Mouse (Mus musculus) adrenal gland, postnatal 36 days (tissue): Measurements from ENCODE around the gene Aldh9a1. TPM values are rescaled to one million over a fixed set of nuclear protein-coding genes. Genes with fewer than 3 reads are reported as not detected.

Source experiments
- DNase-seq, 2 experiments: peaks; one replicate each; pipeline ENCODE4 v3.0.0; 2021; ENCODE audit warnings: mixed read lengths in 1 of 2
- total RNA-seq, 2 experiments: library from RNA; stranded (reverse); gene quantifications; 2 replicates each; pipeline ENCODE4 v1.2.3; 2021

The Aldh9a1 gene
- total RNA-seq, 2 experiments from 2014 or later, result 63.5 to 87.4 TPM

GRCm38 (mm10) chr1:167350597-167351415 is 1.0 kb downstream of the Aldh9a1 start:
- no peak for DNase-seq

- no peak for DNase-seq
Observed at GRCm38 (mm10) chr1:167352403-167352802, 2.6 kb downstream of the Aldh9a1 start.

DNA sequence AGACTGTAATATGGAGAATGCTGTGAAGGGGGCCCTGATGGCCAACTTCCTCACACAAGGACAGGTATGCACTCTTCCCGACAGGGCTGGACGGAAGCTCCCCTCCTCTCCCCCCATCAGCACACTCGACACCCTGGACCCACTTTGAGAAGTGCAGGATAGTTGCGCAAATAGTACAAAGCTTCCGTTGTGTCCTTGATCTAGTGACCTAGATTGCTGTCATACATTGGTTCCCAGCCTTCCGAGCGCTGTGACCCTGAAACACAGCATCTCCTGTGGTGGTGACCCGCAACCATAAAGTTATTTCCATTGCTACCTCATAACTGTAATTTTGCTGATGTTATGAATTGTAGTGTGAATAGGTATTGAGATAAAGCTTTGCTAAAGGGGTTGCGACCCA is 7.6 kb downstream of the Aldh9a1 start:
- DNase-seq, result no peak

GRCm38 (mm10) chr1:167358731-167359130 is 8.9 kb downstream of the Aldh9a1 start:
- DNase-seq, result no peak

DNA sequence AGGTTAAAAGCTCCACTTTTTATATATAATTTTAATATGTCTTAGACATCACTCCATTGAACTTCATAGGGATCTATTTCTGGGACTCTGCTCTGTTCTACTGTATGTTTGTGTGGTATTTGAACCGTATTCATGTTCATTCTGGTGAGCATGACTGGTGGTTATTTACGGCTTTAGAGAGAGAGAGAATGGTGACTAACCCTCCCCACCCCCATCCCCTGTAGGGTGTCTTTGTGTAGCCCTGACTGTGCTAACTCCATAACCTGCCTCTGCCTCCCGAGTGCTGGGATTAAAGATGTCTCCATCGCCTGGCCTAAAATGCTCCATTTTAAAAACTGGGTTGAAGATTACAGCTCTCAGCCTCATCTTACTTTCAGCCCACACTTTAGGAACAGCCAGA is 10.5 kb downstream of the Aldh9a1 start:
- no peak for DNase-seq

GRCm38 (mm10) chr1:167362819-167363218 is 13.0 kb downstream of the Aldh9a1 start:
- no peak for DNase-seq

- no peak for DNase-seq
Observed at GRCm38 (mm10) chr1:167363322-167363721, 13.5 kb downstream of the Aldh9a1 start.

DNA sequence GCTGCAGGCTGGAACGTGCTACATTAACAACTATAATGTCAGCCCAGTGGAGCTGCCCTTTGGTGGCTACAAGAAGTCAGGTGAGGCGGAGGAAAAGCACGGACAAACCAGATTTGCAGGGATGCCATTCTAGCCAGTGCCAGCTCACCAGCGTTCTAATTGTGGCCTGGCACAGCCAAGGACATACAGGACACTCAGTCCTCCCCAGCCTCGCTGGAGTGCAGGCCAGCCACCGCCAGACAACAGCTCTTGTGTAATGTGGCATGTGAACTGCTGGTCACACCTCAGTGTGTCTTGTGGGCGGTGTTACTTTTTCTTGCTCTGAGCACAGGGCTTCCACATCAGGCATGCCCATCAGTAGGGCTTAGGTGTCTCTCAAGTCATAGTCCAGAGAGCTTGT is 16.0 kb downstream of the Aldh9a1 start:
- DNase-seq, result peak; percentile 38 to 48

DNA sequence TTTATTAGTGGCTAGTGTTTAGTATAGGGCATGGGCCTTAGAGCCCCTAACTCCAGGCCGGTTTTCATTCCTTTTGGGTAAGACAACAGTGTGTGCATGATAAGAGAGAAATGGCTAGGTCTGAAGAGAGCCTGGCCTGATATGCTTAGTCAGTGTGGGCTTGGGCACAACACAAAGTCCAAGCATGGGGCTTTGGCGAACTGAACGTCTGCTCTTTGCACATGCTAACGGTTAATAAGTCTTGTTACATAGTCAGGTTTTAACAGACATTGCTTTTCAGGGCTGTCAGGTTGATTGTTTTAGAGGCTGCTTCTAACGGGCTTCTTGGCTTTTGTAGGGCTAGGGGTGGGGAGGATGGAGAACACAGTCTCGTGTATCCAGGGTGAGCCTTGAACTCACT is 16.8 kb downstream of the Aldh9a1 start:
- DNase-seq, result no peak

DNA sequence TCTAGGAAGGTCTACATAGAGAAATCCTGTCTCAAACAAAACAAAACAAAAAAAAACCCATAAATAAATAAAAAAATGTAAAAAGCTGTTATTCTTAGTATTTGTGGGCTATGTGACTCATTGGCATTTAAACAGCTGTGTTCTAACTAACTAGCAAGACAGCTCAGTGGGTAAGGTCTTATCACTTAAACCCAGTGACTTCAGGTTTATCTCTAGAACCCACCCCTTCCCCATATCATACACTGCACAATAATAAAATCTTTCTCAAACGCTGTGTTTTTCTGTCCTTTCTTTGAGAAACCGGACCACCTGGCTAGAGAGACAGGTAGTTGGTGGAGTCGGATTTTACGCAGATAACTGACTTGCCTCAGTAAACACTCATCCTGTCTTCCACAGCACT is 18.2 kb downstream of the Aldh9a1 start:
- DNase-seq, result no peak

GRCm38 (mm10) chr1:167368513-167368912 is 18.7 kb downstream of the Aldh9a1 start:
- DNase-seq, result no peak

- DNase-seq, result peak; percentile 85 to 90
Observed at GRCm38 (mm10) chr1:167369905-167370304, 20.1 kb downstream of the Aldh9a1 start.

DNA sequence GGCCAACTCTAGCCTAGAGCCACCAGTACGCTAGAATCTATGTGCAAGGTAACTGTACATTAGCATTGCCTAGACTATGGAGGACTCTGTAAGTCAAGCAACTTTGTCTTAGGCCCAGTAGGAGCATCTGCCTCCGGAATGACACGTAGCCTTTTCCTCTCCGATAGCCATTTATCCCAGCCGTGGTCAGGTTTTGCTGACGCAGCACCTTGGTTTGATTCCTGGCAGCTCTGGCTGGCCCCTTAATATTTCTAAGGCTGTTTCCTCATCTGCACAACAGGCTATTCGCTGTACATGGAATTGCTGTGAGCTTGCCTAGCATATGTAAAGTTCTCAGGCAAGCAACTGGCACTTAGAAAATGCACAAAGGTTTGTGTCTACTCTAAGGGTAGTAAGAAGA is 22.9 kb downstream of the Aldh9a1 start:
- DNase-seq, result no peak

GRCm38 (mm10) chr1:167374003-167374784 is 24.4 kb downstream of the Aldh9a1 start:
- peak in 1 of 2 experiments; percentile 56 for DNase-seq

- DNase-seq, result no peak
Observed at GRCm38 (mm10) chr1:167374942-167375341, 25.2 kb downstream of the Aldh9a1 start.

DNA sequence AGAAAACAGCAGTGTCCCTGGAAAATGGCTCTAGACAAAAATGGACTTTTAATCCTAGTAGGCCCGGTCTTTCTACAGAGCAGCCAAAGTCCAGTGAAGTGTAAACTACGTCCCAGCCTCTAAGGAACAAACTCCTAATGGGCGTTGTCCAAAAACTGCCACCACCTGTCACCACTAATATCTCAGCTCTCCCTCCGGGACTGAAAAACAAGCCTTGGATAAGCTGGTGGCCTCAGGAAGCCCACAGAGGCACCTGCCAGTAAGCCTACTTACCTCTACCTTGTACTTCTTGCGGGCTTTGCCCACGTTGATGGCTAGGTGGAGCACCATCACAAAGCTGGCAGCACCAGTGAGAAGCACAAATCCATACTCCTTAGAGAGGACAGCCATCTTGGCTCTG is 28.2 kb downstream of the Aldh9a1 start:
- no peak for DNase-seq

- DNase-seq, result peak; percentile 25 to 32
Observed at GRCm38 (mm10) chr1:167379751-167380150, 30.0 kb downstream of the Aldh9a1 start.

DNA sequence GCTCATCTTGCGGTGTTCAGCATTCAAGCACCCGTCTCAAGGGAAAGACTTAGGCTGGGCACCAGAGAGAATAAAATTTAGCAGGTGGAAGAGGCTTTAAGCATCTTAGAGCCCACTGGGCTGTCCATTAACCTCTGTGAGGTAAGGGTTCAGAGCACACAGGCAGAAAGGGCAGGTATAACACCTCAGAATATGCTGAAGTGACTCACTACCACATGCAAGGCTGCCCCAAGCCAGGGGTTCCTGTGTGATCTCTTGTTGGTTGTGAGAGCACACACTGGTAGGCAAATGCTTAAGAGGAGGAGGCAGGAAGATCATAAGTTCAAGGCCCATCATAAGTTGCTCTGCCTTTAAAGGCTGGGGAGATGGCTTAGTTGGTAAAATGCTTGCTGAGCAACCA is 30.4 kb downstream of the Aldh9a1 start:
- DNase-seq, result no peak

DNA sequence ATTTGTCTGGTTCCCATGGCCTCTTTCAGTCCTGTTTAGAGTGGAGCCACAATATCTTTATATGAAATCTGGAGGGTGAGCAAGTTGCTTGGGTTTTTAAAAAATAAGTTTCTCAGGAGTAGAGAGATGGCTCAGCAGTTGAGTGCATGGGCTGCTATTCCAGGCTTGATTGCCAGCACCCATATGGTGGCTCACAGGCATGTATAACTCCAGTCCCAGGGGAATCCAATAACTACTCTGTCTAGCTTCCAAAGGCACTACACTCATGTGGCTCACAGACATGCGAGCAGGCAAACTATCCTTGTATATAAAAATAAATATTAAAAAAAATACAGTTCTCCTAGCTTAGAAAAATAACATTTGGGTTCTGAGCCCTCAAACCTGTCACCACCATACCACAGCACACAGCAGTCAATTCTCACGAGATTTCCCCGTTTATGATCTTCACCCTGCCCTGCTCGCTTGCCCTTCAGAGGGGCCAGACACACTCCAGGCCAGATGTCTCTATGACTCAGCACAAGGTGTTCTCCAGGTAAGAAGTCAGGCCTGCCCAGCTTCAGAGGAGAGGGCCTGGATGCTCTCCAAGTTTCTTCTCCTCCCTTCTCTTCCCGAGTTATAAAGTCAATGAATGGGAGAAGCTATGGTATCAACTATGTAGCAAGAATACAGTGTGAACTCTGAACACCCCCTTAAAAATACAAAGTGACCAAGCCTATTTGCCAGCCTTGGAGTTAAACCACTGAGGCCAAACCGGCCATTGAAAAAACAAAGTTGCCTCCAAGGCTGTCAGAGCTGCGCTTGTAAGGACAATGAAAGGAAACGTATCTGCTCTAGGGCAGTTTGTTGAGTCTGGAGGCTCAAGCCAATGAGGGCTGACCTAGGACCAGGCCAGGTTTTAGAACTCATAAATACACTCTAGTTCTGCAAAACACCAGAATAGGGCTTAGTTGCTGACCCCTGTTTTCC is 31.5 kb downstream of the Aldh9a1 start:
- no peak for DNase-seq

DNA sequence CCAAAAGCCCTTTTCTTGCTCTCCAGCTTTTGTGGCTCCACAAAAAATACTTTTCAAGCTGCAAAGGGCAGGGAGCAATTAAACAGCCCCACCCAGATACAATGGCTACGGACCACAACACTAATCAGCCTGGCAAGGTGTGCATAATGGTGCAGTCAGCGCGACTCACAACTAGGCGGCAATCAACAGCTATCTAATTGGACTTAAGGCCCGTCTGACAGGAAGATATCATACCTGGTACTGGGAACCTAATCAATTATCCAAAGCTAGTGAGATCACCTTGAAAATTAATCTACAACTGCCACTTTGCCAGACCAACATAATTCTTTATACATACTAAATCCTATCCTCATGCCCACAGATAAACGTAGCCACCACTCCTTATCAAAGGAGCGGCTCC is 32.5 kb downstream of the Aldh9a1 start:
- DNase-seq, result no peak

DNA sequence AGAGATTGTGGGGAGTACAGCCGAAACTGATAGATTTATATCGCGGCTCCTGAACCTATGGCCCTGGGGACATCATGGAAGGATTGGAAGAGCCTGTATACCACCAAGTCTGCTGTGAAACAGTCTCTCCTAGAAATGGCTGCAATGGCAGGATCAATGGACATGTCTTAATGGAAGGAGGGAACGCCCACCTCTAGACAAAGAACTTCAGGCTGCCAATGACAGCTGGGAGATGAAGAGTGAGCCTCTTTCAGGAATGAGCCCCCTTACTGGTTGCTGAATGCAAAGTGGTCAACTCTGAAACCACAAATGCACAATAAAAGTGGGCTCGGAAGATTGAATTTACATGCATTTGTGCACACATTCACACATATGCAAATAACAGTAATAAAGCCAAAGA is 33.0 kb downstream of the Aldh9a1 start:
- DNase-seq, result no peak

DNA sequence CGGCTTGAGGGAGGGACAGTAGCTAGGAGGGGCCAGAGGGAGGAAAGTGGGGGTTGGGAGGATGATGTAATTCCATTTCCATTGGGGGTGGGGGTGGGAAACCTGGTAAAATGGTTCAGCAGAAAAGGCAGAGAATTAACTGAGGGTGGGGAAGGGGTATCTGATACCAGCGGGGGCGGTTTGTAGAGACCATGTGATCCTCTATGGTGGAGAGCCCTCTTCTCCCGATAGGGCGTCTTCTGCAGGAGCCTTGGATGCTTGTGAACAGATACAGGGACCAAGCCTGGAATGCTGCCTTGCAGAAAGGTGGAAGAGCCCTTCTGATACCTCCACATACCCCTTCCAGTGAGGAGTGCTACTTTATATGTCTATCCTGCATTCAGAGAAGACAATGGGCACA is 33.4 kb downstream of the Aldh9a1 start:
- DNase-seq, result no peak
